Mouse (Mus musculus): Measurements from ENCODE around the gene Sox12.

Sox12 gene

GRCm38 (mm10) chr2:152357254-152357653, 40.6 kb downstream of the Sox12 start:
- no peak for DNase-seq (ENCODE audit: low spot score in 2 of 2)

GRCm38 (mm10) chr2:152349842-152350540, 47.9 kb downstream of the Sox12 start:
- no peak for DNase-seq (ENCODE audit: low spot score in 2 of 2)

- no peak for DNase-seq (ENCODE audit: low spot score in 2 of 2)
These were observed 48.7 kb downstream of the Sox12 start for GRCm38 (mm10) chr2:152349205-152349604.

GRCm38 (mm10) chr2:152347722-152348121, 50.1 kb downstream of the Sox12 start:
- no peak for DNase-seq (ENCODE audit: low spot score in 2 of 2)

GRCm38 (mm10) chr2:152346776-152347465, 50.9 kb downstream of the Sox12 start:
- no peak for DNase-seq (ENCODE audit: low spot score in 2 of 2)

GRCm38 (mm10) chr2:152345393-152345792, 52.5 kb downstream of the Sox12 start:
- no peak for DNase-seq (ENCODE audit: low spot score in 2 of 2)

- DNase-seq (ENCODE audit: low spot score in 2 of 2), result no peak
These were observed 53.0 kb downstream of the Sox12 start for GRCm38 (mm10) chr2:152344909-152345308.

GRCm38 (mm10) chr2:152344361-152344760, 53.5 kb downstream of the Sox12 start:
- DNase-seq (ENCODE audit: low spot score in 2 of 2), result no peak
